Mouse (Mus musculus): Measurements from ENCODE around the gene Atp5c1.

Atp5c1 gene

DNA sequence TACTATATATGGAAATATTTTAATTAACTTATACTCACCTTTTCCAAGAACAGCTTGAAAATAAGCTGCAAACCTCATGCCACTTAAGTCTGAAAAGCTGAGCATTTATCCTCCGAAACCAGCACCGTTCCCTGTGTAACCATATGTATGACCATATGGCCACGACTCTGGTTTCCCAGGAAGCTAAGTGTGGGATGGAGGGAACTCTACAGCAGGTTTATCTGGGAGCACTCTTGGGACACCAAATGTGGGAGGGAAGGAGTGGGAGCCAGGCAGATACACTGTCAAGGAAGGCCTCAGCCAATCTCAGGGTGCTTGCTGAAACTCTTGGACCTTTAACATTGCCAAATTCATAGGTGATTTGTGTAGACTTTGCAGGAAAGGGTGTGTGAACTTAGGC is 29.4 kb downstream of the Atp5c1 start:
- DNase-seq (ENCODE audit: low spot score), result no peak

DNA sequence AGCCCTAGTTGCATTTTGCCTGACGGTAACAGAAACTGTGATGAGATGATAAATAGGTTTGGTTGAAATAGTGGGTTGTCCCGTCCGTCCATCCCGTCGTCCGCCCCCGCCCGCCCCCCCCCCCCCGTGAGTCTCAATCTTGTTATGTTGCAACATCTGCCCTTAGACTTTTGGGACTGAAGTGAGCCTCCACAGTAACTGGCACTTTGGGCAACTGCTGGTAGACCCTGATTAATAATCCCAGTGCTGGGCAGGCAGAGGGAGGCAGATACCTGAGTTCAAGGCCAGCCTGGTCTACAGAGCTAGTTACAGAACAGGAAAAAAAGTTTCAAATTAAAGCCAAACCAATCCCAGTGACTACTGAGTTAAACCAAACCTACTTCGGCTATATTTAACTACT is 30.9 kb downstream of the Atp5c1 start:
- no peak for DNase-seq (ENCODE audit: low spot score)

DNA sequence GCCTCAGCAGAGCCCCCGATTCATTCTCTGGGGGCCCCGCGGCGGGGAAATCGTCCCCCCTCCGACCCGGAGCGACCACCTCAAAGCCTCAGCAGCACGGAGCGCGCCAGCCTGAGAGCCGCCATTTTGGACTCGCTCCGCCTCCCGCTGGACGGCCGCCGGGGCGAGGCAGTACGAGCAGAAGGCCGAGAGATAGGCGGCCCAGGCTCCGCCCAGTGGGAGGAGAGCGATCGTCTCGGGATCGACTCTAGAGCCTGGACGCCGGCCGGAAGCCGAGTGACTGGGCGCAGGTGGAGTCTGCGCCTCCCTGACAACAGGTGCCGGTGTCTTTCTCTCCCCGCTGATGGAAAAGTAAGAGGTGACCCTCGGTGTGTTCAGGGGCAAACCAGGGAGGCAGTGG is 31.8 kb downstream of the Atp5c1 start, which contains the start of gene Taf3:
Taf3 (minus strand) TSS at position 136 of the 400 bp plus-strand sequence.
- DNase-seq (ENCODE audit: low spot score), result peak; percentile 91

DNA sequence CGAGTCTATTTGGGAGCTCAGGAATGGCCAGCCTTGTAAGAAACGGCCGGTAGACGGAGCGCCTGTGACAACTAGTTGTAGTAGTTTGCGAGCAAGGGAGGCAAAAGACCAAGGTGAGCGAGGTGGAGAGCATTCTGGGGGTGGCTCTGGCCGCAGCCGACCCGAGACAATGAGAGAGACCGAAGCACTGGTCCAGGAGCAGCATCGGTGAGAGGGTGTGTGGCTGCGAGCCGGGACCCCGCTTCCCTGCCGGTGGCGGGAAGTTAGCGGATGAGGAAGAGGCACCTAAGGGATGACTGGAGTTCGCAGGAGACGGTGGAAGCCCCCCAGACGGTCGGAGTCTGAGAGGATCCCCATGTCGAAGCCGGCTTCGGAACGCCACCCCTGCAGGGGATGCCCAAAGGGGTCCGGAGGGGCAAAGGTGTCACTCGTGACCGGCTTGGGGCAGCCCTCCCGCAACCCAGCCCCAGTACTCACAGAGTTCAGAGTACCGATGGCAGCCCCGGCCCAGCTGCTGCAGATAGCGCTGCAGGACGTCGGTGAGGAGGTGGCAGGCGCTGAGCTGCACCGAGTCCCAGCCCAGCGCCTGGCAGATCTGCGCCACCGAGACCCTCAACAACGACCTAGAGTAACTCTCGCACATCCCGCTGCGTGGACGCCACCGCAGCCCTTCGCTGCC is 32.4 kb downstream of the Atp5c1 start:
- DNase-seq (ENCODE audit: low spot score), result peak; percentile 44

DNA sequence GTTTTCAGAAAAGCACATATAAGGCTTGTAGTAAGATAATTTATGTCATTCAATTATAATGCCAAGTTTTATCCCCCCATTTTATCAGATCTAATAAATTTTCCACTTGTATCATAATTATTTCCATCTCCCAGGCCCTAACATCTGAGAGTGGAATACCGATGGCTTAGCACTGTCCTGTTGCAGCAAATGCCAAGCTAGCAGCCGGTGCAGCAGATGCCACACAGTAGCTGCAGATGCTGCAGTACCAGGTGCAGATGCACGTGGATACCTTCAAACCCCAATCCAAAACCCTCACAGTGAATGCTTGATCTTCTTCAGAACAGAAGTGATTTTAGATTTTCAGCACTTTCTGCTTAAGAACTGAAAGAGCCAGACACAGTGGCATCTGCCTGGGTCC is 45.3 kb downstream of the Atp5c1 start:
- DNase-seq (ENCODE audit: low spot score), result no peak

DNA sequence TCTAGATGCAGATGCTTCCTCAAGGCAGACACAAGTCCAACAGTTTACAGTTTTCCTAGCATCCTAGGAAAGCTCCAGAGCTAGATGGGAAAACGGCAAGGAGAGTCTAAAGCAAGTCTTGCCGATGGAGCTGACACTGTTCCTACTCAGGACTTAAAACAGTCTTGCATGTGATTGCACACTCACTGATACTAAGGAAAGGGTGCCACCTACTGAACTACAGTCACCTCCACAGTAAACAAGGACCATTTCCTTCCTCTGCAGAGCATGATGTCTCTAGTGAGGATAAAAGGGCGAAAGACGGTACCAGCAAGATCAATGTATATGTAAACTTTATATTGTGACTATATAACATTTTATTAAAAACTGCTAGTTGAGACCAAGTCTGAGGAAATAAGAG is 46.6 kb downstream of the Atp5c1 start:
- no peak for DNase-seq (ENCODE audit: low spot score)

DNA sequence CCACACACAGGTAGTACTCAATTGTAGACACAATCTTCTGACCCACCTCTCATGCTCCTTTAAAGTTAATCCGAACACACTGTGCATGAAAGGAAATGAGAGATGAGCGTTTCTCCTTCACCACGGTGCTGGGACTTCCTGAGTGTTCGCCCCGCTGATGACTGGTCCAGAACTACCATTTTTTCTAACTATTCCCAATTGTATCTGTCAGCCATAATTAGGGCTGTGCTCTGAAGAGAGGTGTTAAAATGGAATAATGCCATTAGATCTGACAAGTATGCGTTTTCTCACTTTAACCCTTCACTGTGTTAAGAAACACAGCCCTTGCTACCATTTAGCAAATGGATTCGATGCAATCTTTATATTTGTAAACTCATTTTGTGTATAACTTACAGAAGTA is 50.6 kb downstream of the Atp5c1 start:
- no peak for DNase-seq (ENCODE audit: low spot score)

DNA sequence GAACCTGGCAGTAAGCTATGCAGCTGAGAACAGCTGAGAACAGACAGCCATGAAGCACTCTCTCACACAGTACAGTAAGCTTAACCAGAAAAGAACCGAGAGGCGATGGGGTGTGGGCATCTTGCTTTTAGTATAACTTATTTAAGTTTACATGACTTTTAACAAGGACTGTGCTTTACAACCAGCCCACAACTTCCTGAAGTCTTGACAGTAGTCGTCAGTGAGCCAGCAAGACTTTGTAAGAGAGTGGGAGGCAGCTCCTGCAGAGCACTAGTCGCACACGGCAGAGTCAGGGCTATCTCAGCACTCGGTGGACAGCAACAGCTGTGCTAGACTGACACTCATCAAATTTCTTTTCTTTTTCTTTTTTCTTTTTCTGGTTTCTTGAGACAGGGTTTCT is 56.0 kb downstream of the Atp5c1 start:
- no peak for DNase-seq (ENCODE audit: low spot score)

DNA sequence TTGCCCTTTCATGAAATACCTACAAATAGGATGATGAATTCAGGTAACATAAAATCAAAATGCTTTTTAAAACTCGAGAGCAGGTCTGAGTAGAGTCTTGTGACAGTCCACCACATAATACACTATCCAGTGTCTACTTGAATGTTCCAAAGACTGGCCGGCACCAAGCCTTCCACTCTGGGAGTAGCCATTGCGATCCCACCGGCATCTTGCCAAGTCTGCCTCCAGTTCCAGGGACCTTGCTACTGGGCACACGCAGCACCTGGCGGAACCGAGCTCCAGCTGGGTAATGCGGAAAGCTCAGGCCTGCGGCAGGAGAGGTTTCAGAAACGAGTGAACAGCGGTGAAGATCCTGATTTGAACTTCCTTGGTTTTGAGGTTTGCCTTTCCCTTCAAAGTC is 59.0 kb downstream of the Atp5c1 start:
- no peak for DNase-seq (ENCODE audit: low spot score)

DNA sequence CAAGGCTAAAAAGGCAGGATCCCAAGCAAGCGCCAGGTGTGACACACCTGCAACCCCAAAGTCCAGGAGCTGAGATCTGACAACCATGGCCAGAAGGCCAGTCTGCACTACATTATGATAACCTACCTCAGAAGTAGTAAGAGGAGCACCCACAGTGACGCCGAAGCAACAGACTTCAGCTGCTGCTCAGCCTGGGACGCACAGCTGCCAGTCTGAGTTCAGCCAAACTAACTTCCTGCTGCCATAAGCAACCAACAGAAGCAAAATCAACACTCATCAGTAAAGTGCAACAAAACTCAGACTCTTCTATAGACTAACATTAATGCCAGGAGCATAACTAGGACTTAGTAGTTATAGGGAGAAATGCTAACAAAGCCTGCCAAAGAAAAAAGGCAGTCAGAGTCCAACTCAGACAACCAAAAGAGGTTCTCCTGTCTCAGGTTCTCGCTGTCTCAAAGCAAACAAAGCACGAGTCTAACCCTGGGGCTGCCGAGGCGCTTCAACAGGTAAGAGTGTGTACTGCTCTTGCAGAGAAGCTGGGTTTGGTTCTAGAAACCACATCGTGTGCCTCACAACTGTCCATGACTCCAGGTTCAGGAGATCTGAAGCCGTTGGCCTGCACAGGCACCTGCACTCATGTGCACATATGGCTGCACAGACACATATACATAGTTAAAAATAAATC is 65.2 kb downstream of the Atp5c1 start:
- no peak for DNase-seq (ENCODE audit: low spot score)

DNA sequence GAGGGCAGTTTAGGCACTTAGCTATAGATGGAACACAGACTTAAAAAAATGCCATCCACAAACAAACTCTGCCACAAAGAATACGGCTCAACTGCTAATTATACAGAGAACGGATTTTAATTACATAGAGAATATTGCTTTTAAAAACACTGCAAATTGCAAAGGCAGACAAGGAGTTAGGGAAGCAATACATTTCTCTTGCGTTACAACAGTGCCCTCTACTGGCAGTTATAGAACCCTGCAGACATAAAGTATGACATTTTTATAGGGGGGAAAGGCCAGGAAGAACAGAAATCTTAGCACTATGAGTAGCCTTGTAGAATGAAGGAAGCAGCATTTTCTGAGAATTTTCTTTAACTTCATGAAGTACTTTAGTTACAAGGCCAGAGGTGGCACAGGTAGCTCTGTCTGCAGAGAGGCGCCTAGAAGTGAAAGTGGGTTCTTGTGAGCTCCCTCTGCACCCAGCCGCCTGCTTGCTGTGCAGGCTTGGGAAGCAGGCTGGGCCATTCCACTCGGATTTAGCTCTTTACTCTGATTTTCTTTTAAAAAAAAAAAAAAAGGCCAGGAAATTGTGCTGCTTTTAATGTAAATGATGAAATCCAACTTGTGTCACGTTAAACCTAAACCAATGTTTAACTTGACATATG is 69.9 kb downstream of the Atp5c1 start:
- peak; percentile 66 for DNase-seq (ENCODE audit: low spot score)

DNA sequence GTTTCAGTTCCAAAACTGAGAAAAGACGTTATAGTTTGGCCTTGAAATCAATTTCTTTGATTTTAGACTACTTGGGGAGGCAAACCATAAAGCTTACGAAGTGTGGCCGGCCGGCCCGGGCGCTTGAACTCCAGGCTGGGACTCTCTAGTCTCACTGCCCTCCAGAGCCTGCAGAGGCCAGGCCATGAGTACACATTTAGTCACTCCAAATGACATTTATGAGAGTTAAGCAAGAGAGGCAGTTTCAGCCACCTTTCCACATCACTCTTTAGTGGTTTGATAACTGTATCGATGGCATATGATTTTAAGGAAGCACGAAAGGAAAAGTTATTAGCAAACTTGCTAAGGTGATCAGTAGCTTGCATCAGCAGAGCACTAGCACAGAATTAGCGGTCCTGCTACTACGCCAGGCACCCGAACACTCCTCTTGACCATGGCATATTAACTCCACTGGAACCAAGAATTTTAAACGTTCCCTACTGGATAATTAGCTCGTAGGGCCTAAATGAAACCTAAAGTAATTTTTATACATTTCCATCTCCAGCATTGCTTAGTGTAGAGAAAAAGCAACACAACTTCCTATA is 70.5 kb downstream of the Atp5c1 start:
- no peak for DNase-seq (ENCODE audit: low spot score)

DNA sequence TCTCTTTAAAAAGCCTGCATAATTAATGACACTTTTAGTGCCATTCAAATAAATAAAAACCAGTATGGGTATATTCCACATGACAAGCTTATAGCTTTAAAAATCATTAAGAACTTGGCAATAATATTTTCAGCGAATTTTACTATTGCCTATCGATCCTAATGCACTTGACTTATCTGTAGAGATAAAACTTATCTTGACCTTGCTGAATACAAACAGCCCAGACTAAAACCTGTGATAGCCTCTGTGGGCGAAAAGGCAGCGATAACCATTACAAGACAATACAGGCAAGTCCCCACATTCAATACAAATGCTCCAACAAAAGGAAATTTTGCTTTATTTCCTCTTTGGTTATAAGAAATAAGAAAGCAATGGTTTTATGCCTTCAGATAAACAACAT is 71.7 kb downstream of the Atp5c1 start:
- no peak for DNase-seq (ENCODE audit: low spot score)

All from c-Kit-positive CD71-positive TER-119-positive erythroid progenitor cells, embryonic 14.5 days (primary cell).